Mouse (Mus musculus) fat pad, adult 2 months (tissue): ENCODE measurements around the gene Kif1b.
"Not testable (repeated sequence)": the region's sequence is repeated elsewhere in the genome, so short reads cannot be mapped to it uniquely, and the experiment has no call there.

ENCODE experiments used
- DNase-seq: peaks from one replicate; pipeline ENCODE4 v3.0.0-alpha.2; 2011; ENCODE audit warnings: low read depth, low spot score; ENCODE audit errors: extremely low read depth

The Kif1b gene

DNA sequence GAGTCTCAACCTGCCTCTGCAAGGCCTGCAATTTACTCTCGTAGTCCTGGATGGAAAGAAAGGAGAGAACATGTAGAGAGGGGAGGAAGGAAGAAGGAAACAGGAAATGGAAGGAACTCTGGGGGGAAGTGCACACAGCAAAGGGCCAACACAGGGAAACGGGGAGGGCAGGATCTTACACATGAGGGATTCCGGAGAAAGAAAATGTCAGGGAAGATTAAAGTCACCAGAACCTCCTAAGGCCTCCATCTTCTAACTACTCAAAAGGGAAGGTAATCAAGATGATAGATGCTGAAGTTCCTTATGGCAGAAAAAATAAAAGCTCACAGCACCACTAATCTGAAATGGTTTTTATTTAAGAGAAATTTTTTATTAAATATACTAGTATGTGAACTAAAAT lies 81.2 kb downstream of the Kif1b start:
- no peak for DNase-seq

GRCm38 (mm10) chr4:149223453-149223852 lies 84.0 kb downstream of the Kif1b start:
- no peak for DNase-seq

GRCm38 (mm10) chr4:149220481-149220880 lies 87.0 kb downstream of the Kif1b start:
- DNase-seq = no peak

- no peak for DNase-seq
These were observed 87.4 kb downstream of the Kif1b start for GRCm38 (mm10) chr4:149220042-149220473.

- no peak for DNase-seq
These were observed 88.0 kb downstream of the Kif1b start for GRCm38 (mm10) chr4:149219401-149220041.

DNA sequence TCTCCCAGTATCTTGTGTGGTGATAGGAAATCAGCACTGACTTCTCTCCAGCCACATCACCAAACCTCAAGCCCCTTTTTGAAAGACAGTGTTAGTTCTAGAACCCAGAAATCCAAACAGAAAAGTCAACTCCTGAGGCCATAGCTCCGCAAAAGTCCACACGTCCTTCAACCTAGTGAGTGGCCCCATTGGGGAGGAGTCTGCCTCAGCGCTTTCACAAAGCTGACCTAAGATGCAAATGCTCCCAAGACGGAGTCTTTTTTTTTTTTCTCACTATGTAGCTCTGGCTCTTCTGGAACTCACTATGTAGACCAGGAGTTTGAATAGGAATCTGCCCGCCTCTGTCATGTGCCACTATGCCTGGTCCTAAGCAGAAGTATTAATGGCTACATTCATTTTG lies 89.0 kb downstream of the Kif1b start:
- no peak for DNase-seq

- no peak for DNase-seq
These were observed 91.5 kb downstream of the Kif1b start for GRCm38 (mm10) chr4:149215982-149216381.

DNA sequence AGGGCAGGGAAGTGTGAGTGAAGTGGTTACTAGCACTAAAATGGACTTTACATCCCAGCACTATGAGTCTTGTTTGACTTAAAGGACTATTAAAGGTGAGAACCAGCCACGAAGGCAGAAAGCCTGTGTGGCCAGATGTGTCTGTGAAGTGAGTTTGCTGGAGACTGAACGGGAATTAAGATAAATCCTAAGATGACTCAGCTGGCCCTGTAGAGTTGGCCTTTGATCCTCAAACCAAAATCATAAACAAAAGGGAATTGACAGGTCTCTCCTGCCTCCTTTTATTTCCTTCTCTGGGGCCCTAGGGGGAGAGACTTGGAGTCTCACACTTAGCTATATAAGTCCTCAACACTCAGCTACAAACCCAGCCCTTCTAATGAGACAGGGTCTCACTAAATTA lies 92.1 kb downstream of the Kif1b start:
- DNase-seq = no peak

GRCm38 (mm10) chr4:149214468-149214867 lies 93.0 kb downstream of the Kif1b start:
- DNase-seq = not testable (repeated sequence)

DNA sequence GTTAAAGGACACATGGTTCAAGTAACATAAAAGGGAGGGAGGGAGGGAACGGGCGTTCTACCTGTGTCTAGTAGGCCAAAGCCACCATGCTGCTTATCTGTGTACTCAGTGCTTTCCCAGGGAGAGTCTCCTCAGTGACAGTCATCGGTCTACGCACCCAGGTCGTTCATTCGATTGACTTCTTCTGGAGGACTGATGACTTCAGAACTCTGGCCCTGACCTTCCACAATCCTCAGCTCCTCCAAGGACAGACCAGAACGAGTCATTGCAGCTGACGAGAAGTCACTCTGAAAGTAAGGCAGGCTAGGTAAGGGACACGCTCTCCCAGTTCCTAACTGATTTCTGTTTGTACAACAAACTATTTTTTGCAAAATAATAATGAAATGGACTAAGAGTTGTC lies 94.0 kb downstream of the Kif1b start:
- DNase-seq = no peak

GRCm38 (mm10) chr4:149211441-149211840 lies 96.1 kb downstream of the Kif1b start:
- not testable (repeated sequence) for DNase-seq

DNA sequence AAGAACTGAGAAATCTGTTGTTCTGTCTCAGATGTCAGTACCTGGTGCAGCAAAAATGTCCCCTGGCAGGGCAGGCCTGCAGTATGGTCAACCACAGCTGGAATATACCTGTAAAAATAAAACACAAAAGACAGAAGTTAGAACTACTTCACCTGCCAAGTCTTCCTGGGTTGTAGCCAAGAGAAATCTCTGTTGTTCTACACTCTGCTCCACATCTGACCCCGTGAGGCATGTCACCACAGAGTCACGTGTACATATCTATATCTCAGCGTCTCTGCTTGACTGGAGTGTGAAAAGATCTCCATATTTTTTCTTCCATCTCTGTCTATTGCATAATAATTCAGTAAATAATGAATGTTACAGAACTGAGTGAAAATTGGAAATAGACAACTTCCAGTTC lies 105.0 kb downstream of the Kif1b start:
- peak; percentile 33 for DNase-seq

DNA sequence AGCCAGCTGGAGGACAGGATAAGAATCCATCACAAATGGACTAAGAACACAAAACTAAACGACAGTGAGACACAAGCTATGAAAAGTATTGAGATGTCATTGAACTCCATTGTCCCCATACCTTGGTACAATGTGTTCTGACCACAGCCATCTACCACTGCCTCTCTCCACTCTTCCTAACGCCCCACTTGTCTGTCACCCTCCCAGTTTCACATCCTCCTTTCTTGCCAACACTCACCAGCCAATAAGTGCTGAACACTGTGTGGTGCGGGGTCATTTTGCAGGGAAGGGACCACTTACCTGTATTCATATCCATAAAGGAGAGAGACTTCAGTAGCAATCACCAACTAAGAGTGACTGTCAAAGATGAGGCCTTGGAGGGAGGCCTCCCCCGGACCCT lies 106.4 kb downstream of the Kif1b start:
- DNase-seq = no peak

DNA sequence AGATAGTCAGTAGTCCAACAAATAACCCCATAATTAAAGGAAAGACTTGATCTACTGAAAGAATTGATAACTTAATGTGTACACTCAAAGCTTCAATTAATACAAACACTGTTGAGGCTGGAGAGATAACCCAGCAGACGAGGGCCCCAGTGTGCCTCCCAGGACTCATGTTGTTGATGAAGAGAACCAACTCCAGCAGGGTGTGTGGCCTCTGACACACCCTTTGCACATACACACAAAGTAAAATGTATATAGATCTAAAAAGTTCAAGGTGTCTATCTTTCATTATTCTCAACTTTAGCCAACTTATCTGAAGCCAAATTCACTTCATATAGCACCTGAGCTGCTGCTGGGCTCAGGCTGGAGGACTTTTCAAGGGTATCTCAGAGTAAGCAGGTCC lies 110.3 kb downstream of the Kif1b start:
- no peak for DNase-seq

GRCm38 (mm10) chr4:149191103-149191502 lies 116.4 kb downstream of the Kif1b start:
- no peak for DNase-seq

GRCm38 (mm10) chr4:149188563-149188962 lies 118.9 kb downstream of the Kif1b start:
- no peak for DNase-seq

GRCm38 (mm10) chr4:149182755-149183154 lies 124.7 kb downstream of the Kif1b start:
- DNase-seq = no peak

DNA sequence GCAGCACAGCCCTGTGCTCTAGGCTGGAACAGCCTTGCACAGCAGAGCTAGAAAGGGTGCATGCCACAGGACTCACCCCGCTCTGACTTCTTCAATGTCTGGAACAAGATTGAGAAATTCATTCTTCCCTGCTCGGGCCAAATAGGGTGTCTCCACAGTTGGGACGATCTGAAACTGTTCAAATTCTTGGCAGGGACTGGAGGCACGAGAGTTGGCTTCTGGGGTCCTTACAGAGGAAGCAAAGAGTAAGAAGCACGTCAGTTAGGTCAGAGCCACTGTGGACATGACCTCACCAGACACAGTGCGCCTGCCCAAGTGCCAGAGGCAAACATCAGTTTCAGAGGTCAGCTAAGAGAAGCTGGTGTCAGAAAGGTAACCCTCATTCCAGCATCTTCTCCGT lies 125.3 kb downstream of the Kif1b start:
- DNase-seq = no peak

GRCm38 (mm10) chr4:149179573-149179972 lies 127.9 kb downstream of the Kif1b start:
- no peak for DNase-seq

GRCm38 (mm10) chr4:149179160-149179559 lies 128.3 kb downstream of the Kif1b start:
- no peak for DNase-seq

- DNase-seq = no peak
These were observed 129.2 kb downstream of the Kif1b start for GRCm38 (mm10) chr4:149178328-149178727.

GRCm38 (mm10) chr4:149177046-149177445 lies 130.4 kb downstream of the Kif1b start:
- no peak for DNase-seq

DNA sequence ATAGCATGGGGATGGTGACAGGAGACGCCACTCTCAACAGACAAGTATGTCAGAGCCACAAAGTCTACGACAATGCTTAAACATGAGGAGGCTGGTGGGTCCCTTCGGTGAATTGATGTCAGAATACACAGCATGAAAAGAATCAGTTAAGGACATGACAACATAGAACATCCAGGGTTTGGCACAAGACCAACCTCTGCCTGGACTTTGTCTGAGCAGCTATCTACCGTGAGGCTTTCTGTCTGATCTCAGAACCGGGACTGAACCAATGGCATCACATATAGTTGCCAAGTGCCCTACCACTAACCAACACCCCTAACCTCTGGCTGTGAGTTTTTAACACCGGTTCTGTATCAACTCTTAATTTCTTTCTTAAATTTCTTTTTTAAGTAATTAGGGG lies 130.8 kb downstream of the Kif1b start:
- DNase-seq = no peak
